Mouse (Mus musculus): ENCODE results near the gene Nol4l. TPM values are rescaled to one million over a fixed set of nuclear protein-coding genes. Genes with fewer than 3 reads are reported as not detected.
A peak's percentile ranks its signal among the peaks of the same experiment; 100 is the strongest.

The Nol4l gene
- polyA plus RNA-seq, 1 experiment from 2014 or later, result 11.5 TPM

GRCm38 (mm10) chr2:153546972-153547371, 17.2 kb upstream of the Nol4l start:
- WGBS, result 50% methylated on average over 4 of the region's 4 CpGs
- no peak overlapping the region for H3K9ac ChIP-seq (ENCODE audit: low read length)
- no peaks in the 10 kb centered on the region for H3K36me3 ChIP-seq (ENCODE audit: control insufficient read depth, insufficient read depth, low read length)
- no peak overlapping the region for H3K4me2 ChIP-seq (ENCODE audit: low read depth, low read length)
- H3K27ac ChIP-seq (ENCODE audit: low read length), result no peak overlapping the region
- no peaks in the 10 kb centered on the region for H3K27me3 ChIP-seq (ENCODE audit: control insufficient read depth, insufficient read depth, low read length)
- no peak overlapping the region for H3K4me3 ChIP-seq (replicated peaks; ENCODE audit: low read length)
- ATAC-seq (ENCODE audit: insufficient read depth, low FRiP score), result no peak
- no peaks in the 10 kb centered on the region for H3K9me3 ChIP-seq (replicated peaks; ENCODE audit: control insufficient read depth, low read length)
- H3K4me1 ChIP-seq (ENCODE audit: control insufficient read depth, insufficient read depth, low read length), result peaks cover 6% of the 10 kb centered on the region; the same call in 1 of the 2 replicates

DNA sequence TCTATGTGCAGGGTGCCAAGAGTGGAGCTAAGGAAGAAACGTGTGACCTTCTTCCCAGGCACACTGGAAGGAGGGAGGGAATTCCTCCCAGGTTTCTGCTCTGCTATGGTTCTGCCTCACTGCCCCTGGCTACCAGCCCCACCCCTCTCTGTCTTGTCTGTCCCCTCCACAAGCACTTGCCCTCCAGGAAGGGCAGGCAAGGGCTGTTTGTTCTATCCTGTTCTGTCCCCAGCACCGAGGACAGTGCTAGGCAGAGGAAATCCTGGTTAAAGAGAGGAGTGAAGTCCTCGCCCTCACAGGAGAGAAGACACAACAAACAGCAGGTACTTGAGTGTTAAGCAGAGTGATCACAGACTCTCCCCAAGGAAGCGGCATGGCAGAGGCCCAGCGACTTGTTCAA, 16.7 kb upstream of the Nol4l start:
- Histone ChIP-seq H3K36me3 (ENCODE audit: control insufficient read depth, insufficient read depth, low read length) (no peaks in the 10 kb centered on the region), H3K9me3 (replicated peaks; ENCODE audit: control insufficient read depth, low read length) (no peaks in the 10 kb centered on the region), H3K27ac (ENCODE audit: low read length) (no peak overlapping the region), H3K9ac (ENCODE audit: low read length) (no peak overlapping the region), H3K4me1 (ENCODE audit: control insufficient read depth, insufficient read depth, low read length) (peaks cover 6% of the 10 kb centered on the region; the same call in 1 of the 2 replicates), H3K4me2 (ENCODE audit: low read depth, low read length) (no peak overlapping the region), H3K4me3 (replicated peaks; ENCODE audit: low read length) (no peak overlapping the region), H3K27me3 (ENCODE audit: control insufficient read depth, insufficient read depth, low read length) (no peaks in the 10 kb centered on the region)
- ATAC-seq (ENCODE audit: insufficient read depth, low FRiP score), result no peak
- WGBS, result 33% methylated on average over 5 of the region's 5 CpGs

GRCm38 (mm10) chr2:153544771-153545170, 15.0 kb upstream of the Nol4l start:
- ATAC-seq (ENCODE audit: insufficient read depth, low FRiP score), result no peak
- Histone ChIP-seq H3K4me3 (replicated peaks; ENCODE audit: low read length) (no peak overlapping the region), H3K36me3 (ENCODE audit: control insufficient read depth, insufficient read depth, low read length) (no peaks in the 10 kb centered on the region), H3K9me3 (replicated peaks; ENCODE audit: control insufficient read depth, low read length) (no peaks in the 10 kb centered on the region), H3K4me1 (ENCODE audit: control insufficient read depth, insufficient read depth, low read length) (peaks cover 6% of the 10 kb centered on the region; the same call in 1 of the 2 replicates), H3K27me3 (ENCODE audit: control insufficient read depth, insufficient read depth, low read length) (no peaks in the 10 kb centered on the region), H3K9ac (ENCODE audit: low read length) (no peak overlapping the region), H3K27ac (ENCODE audit: low read length) (no peak overlapping the region), H3K4me2 (ENCODE audit: low read depth, low read length) (no peak overlapping the region)
- 57% methylated on average over 4 of the region's 4 CpGs for WGBS

- 78% methylated on average over 8 of the region's 8 CpGs for WGBS
- H3K27me3 ChIP-seq (ENCODE audit: control insufficient read depth, insufficient read depth, low read length), result no peaks in the 10 kb centered on the region; the same call in 1 of the 2 replicates
Measured at GRCm38 (mm10) chr2:153543911-153544730, 14.3 kb upstream of the Nol4l start.

DNA sequence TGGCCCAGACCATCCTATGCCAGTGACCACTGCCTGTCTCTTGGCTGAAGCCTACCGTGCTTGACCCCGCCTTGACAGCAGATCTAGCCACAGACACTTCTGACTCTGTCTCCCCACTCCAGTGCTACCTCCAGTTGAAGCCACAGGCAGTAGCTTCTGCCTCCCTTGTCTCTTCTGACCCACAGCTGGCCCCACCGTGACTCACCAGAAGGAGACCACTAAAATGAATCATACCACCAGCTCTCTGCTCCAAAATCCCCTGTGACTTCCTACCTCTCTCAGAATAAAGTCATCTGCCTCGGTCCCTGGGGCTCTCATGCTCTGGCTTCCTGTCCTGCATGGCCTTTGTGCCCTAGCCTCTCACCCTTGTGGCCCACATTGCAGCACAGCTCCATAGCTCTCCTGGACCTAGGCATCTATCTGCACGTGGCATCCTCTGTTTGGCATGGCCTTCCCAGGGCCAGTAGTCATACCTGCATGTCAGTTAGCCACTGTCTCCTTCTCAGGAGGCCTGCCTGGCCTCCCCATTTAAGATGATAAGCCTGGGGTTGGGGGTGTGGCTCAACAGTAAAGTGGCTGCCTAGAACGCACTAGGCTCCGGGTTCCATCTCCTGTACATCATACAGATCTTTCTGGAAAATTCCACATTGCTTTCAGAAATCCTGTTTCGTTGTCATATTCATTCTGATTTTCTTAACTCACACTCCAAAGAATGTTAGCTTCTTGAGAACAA, 13.3 kb upstream of the Nol4l start:
- peaks cover 6% of the 10 kb centered on the region; the same call in 1 of the 2 replicates for H3K4me1 ChIP-seq (ENCODE audit: control insufficient read depth, insufficient read depth, low read length)
- no peak overlapping the region for H3K27ac ChIP-seq (ENCODE audit: low read length)
- H3K36me3 ChIP-seq (ENCODE audit: control insufficient read depth, insufficient read depth, low read length), result no peaks in the 10 kb centered on the region
- no peaks in the 10 kb centered on the region for H3K9me3 ChIP-seq (replicated peaks; ENCODE audit: control insufficient read depth, low read length)
- ATAC-seq (ENCODE audit: insufficient read depth, low FRiP score), result no peak
- no peak overlapping the region for H3K9ac ChIP-seq (ENCODE audit: low read length)
- H3K27me3 ChIP-seq (ENCODE audit: control insufficient read depth, insufficient read depth, low read length), result no peaks in the 10 kb centered on the region; the same call in 1 of the 2 replicates
- H3K4me2 ChIP-seq (ENCODE audit: low read depth, low read length), result no peak overlapping the region
- no peak overlapping the region for H3K4me3 ChIP-seq (replicated peaks; ENCODE audit: low read length)
- WGBS, result 77% methylated on average over 8 of the region's 8 CpGs

More at GRCm38 (mm10) chr2:153543911-153544730, 14.3 kb upstream of the Nol4l start:
- ATAC-seq (ENCODE audit: insufficient read depth, low FRiP score), result no peak
- Histone ChIP-seq H3K27ac (ENCODE audit: low read length) (peak overlapping the region; percentile 29; the same call in 1 of the 2 replicates), H3K4me2 (ENCODE audit: low read depth, low read length) (no peak overlapping the region), H3K36me3 (ENCODE audit: control insufficient read depth, insufficient read depth, low read length) (no peaks in the 10 kb centered on the region), H3K4me3 (replicated peaks; ENCODE audit: low read length) (no peak overlapping the region), H3K9me3 (replicated peaks; ENCODE audit: control insufficient read depth, low read length) (no peaks in the 10 kb centered on the region), H3K4me1 (ENCODE audit: control insufficient read depth, insufficient read depth, low read length) (peaks cover 6% of the 10 kb centered on the region; the same call in 1 of the 2 replicates), H3K9ac (ENCODE audit: low read length) (no peak overlapping the region)

GRCm38 (mm10) chr2:153538898-153539297, 9.1 kb upstream of the Nol4l start:
- H3K27me3 ChIP-seq (ENCODE audit: control insufficient read depth, insufficient read depth, low read length), result no peaks in the 10 kb centered on the region; the same call in 1 of the 2 replicates
- H3K27ac ChIP-seq (ENCODE audit: low read length), result no peak overlapping the region
- H3K36me3 ChIP-seq (ENCODE audit: control insufficient read depth, insufficient read depth, low read length), result no peaks in the 10 kb centered on the region
- no peak for ATAC-seq (ENCODE audit: insufficient read depth, low FRiP score)
- no peaks in the 10 kb centered on the region for H3K9me3 ChIP-seq (replicated peaks; ENCODE audit: control insufficient read depth, low read length)
- no peak overlapping the region for H3K4me3 ChIP-seq (replicated peaks; ENCODE audit: low read length)
- H3K4me2 ChIP-seq (ENCODE audit: low read depth, low read length), result no peak overlapping the region
- no peak overlapping the region for H3K9ac ChIP-seq (ENCODE audit: low read length)
- H3K4me1 ChIP-seq (ENCODE audit: control insufficient read depth, insufficient read depth, low read length), result no peaks in the 10 kb centered on the region
- WGBS, result 78% methylated on average over 3 of the region's 3 CpGs

- Histone ChIP-seq H3K9me3 (replicated peaks; ENCODE audit: control insufficient read depth, low read length) (no peaks in the 10 kb centered on the region), H3K9ac (ENCODE audit: low read length) (no peak overlapping the region), H3K36me3 (ENCODE audit: control insufficient read depth, insufficient read depth, low read length) (no peaks in the 10 kb centered on the region), H3K27ac (ENCODE audit: low read length) (no peak overlapping the region), H3K4me2 (ENCODE audit: low read depth, low read length) (no peak overlapping the region), H3K27me3 (ENCODE audit: control insufficient read depth, insufficient read depth, low read length) (peaks cover 12% of the 10 kb centered on the region; the same call in 1 of the 2 replicates), H3K4me3 (replicated peaks; ENCODE audit: low read length) (no peak overlapping the region), H3K4me1 (ENCODE audit: control insufficient read depth, insufficient read depth, low read length) (peaks cover 7% of the 10 kb centered on the region; the same call in 1 of the 2 replicates)
- ATAC-seq (ENCODE audit: insufficient read depth, low FRiP score), result no peak
- 69% methylated on average over 1 of the region's 1 CpGs for WGBS
Measured at GRCm38 (mm10) chr2:153533981-153534380, 4.2 kb upstream of the Nol4l start.

DNA sequence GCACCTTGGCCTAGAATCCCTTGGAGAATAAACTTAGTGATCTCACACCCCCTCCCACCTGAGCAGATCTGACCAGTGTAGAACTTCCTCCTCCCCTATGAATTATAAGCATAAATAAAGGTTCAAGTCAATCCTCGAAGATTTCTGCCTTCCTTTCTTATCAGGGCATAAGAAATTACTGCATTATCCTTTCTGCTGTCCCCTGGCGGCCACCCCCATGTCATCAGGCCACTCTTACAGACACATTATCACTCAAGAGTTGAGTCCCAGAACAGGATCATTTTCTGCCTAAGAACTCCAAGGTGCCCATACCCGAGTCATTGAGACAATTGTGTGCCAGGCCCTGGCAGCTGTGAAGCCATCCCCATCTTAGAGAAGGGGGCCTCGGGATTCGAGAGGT, 1.2 kb upstream of the Nol4l start:
- Histone ChIP-seq H3K9ac (ENCODE audit: low read length) (no peak overlapping the region), H3K4me1 (ENCODE audit: control insufficient read depth, insufficient read depth, low read length) (peaks cover 23% of the 10 kb centered on the region), H3K27me3 (ENCODE audit: control insufficient read depth, insufficient read depth, low read length) (peaks cover 12% of the 10 kb centered on the region; the same call in 1 of the 2 replicates), H3K36me3 (ENCODE audit: control insufficient read depth, insufficient read depth, low read length) (no peaks in the 10 kb centered on the region), H3K4me3 (replicated peaks; ENCODE audit: low read length) (no peak overlapping the region), H3K9me3 (replicated peaks; ENCODE audit: control insufficient read depth, low read length) (no peaks in the 10 kb centered on the region), H3K4me2 (ENCODE audit: low read depth, low read length) (no peak overlapping the region), H3K27ac (ENCODE audit: low read length) (no peak overlapping the region)
- 53% methylated on average over 5 of the region's 5 CpGs for whole genome bisulfite sequencing
- ATAC-seq (ENCODE audit: insufficient read depth, low FRiP score), result no peak

- ATAC-seq (ENCODE audit: insufficient read depth, low FRiP score), result peak; percentile 3; the same call in 1 of the 2 replicates
- H3K27me3 ChIP-seq (ENCODE audit: control insufficient read depth, insufficient read depth, low read length), result peaks cover 12% of the 10 kb centered on the region; the same call in 1 of the 2 replicates
- peak overlapping the region; percentile 75 for H3K4me3 ChIP-seq (replicated peaks; ENCODE audit: low read length)
- H3K4me1 ChIP-seq (ENCODE audit: control insufficient read depth, insufficient read depth, low read length), result peaks cover 33% of the 10 kb centered on the region
- no peaks in the 10 kb centered on the region for H3K9me3 ChIP-seq (replicated peaks; ENCODE audit: control insufficient read depth, low read length)
- WGBS, result under 1% methylated on average over 52 of the region's 53 CpGs
- peak overlapping the region; percentile 100 for H3K4me2 ChIP-seq (ENCODE audit: low read depth, low read length)
- H3K36me3 ChIP-seq (ENCODE audit: control insufficient read depth, insufficient read depth, low read length), result no peaks in the 10 kb centered on the region
- H3K9ac ChIP-seq (ENCODE audit: low read length), result peak overlapping the region; percentile 76
- peak overlapping the region; percentile 66 for H3K27ac ChIP-seq (ENCODE audit: low read length)
Measured at GRCm38 (mm10) chr2:153529365-153529781, 398 bp downstream of the Nol4l start.

Measured in stomach, embryonic 16.5 days (tissue).